Mouse (Mus musculus) ES-Bruce4 (cell line): ENCODE results near the gene Bag1.

Experiments
- CTCF ChIP-seq: IDR thresholded peaks from one replicate; pipeline ENCODE4 v1.8.1; 2011; ENCODE audit warnings: low read depth, low read length
- EP300 ChIP-seq: IDR thresholded peaks from 2 replicates; pipeline ENCODE4 v1.6.1; 2011; ENCODE audit warnings: low read depth, low read length; ENCODE audit not compliant: insufficient read depth
- POLR2A ChIP-seq: IDR thresholded peaks from one replicate; pipeline ENCODE4 v1.8.1; 2011; ENCODE audit warnings: low read length; ENCODE audit not compliant: insufficient read depth

- TF ChIP-seq CTCF (no peak), POLR2A (no peak), EP300 (no peak)
Measured at GRCm38 (mm10) chr4:40946516-40947121, 1.5 kb downstream of the Bag1 start.
